Mouse (Mus musculus): ENCODE measurements around the gene Dyrk1a.

DNA sequence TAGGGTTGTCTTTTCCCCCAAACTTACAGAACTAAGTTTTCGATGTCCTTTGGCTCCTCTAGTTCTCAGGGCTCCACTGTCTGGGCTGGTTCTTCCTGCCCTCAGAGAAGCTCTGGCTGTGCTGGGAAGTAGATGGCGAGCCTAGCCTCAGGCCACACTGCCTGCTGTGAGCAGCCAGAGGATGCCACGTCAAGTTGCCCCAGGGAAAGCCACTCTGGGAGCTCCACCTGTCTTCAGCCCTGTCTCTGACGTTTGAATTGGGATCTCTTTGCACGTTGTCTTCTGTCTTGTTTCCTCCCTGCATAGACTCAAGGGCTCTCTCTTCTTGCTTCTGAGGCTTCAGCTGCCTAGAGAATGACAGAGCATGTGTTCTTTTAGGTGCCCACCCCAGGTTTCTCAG lies 57.9 kb downstream of the Dyrk1a start:
- TF ChIP-seq CTCF (IDR thresholded peaks at IDR 0.05) (no peak), EP300 (IDR thresholded peaks at IDR 0.05) (no peak)

Data from lung, postnatal 0 days (tissue).